Mouse (Mus musculus): Measurements from ENCODE around the gene Nt5c.

DNA sequence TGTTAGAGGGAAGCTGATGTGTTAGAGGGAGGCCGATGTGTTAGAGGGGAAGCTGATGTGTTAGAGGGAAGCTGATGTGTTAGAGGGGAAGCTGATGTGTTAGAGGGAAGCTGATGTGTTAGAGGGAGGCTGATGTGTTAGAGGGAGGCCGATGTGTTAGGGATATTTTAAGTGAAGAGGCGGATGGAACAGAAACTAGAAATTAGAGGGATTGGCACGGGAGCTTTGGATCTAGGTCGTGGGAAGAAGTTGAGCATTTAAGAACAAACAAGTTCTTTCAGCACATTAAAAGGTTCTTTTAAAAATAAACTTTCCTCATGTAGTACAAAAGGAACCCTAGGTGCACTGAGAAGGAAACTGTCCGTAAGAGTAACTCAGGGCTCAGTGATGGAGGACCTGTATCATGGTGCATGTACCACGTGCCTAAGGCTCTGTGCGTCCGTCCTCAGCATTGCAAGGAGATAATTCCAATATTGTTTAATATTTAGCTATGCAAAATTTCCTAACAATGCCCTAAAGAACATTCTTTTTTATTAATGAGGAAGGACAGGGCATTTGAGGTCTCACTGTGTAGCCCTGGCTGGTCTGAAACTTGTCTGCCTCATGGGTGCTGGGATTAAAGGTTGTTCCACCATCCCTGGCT is 13.2 kb downstream of the Nt5c start:
- TF ChIP-seq GATA1 (IDR thresholded peaks at IDR 0.05; ENCODE audit: borderline replicate concordance, low read length) (no peak), FLI1 (IDR thresholded peaks at IDR 0.05; ENCODE audit: low read length) (no peak)
